In genomic region chr9:115705761-115706160, GRCm38 (mm10) we compare ENCODE assay signal across 34 mouse cellular contexts.
"Had no signal": no experiment of that assay in that cellular context is flagged by ENCODE, and none has a peak within 500 bp of the region (broad histone marks: within the 10 kb centered on the region; RNA-seq: fewer than 3 reads in every experiment).

No protein-coding gene starts in this region.

- H3K36me3 ChIP-seq: heart, embryonic 10.5 days; heart, embryonic 12.5 days; heart, embryonic 13.5 days; heart, embryonic 15.5 days; hindbrain, embryonic 10.5 days; hindbrain, embryonic 12.5 days; hindbrain, embryonic 13.5 days; hindbrain, embryonic 15.5 days; intestine, embryonic 15.5 days; kidney, embryonic 15.5 days had no signal

- H3K9ac ChIP-seq: heart, embryonic 12.5 days; heart, embryonic 13.5 days; heart, embryonic 15.5 days; hindbrain, embryonic 12.5 days; hindbrain, embryonic 13.5 days; hindbrain, embryonic 14.5 days; hindbrain, embryonic 15.5 days; intestine, embryonic 15.5 days; kidney, embryonic 15.5 days had no signal

- H3K4me2 ChIP-seq: heart, embryonic 11.5 days; heart, embryonic 12.5 days; heart, embryonic 13.5 days; heart, embryonic 15.5 days; hindbrain, embryonic 12.5 days; hindbrain, embryonic 13.5 days; hindbrain, embryonic 14.5 days; hindbrain, embryonic 15.5 days; intestine, embryonic 15.5 days; kidney, embryonic 15.5 days had no signal

- DNase-seq: heart, postnatal 10 days; heart, postnatal 14 days; heart, postnatal 36 days; heart, postnatal 4 days; kidney, adult 11 months; kidney, adult 18-20 months; kidney, adult 2 months; kidney, adult 8-10 months; kidney, adult 9 months; kidney, postnatal 10 days; kidney, postnatal 14 days; kidney, postnatal 25 days; kidney, postnatal 36 days; kidney, postnatal 4 days; layer of hippocampus, adult 9-11 months; layer of hippocampus, postnatal 36 days had no signal

- ATAC-seq: hindbrain, postnatal 0 days; inflammation-experienced regulatory T-cells, adult 6 months; intestine, embryonic 15.5 days; intestine, embryonic 16.5 days had no signal

- H3K9me3 ChIP-seq: heart, embryonic 10.5 days; heart, embryonic 12.5 days; heart, embryonic 13.5 days; heart, embryonic 15.5 days; hindbrain, embryonic 10.5 days; hindbrain, embryonic 12.5 days; hindbrain, embryonic 13.5 days; hindbrain, embryonic 15.5 days; intestine, embryonic 15.5 days; kidney, embryonic 15.5 days had no signal

- H3K4me3 ChIP-seq: heart, embryonic 10.5 days; heart, embryonic 12.5 days; heart, embryonic 13.5 days; heart, embryonic 15.5 days; hindbrain, embryonic 10.5 days; hindbrain, embryonic 12.5 days; hindbrain, embryonic 13.5 days; hindbrain, embryonic 15.5 days; intestine, embryonic 15.5 days; kidney, embryonic 15.5 days; layer of hippocampus, adult 2 months; left cerebral cortex, adult 2 months had no signal

- H3K27ac ChIP-seq: heart, embryonic 10.5 days; heart, embryonic 13.5 days; heart, embryonic 15.5 days; hindbrain, embryonic 10.5 days; hindbrain, embryonic 12.5 days; hindbrain, embryonic 13.5 days; hindbrain, embryonic 14.5 days; hindbrain, embryonic 15.5 days; hindbrain, postnatal 0 days; intestine, embryonic 15.5 days; kidney, embryonic 15.5 days; kidney, postnatal 0 days; layer of hippocampus, adult 2 months; left cerebral cortex, adult 2 months had no signal

- H3K27me3 ChIP-seq: heart, embryonic 12.5 days; heart, embryonic 13.5 days; heart, embryonic 15.5 days; hindbrain, embryonic 12.5 days; hindbrain, embryonic 13.5 days; hindbrain, embryonic 15.5 days; intestine, embryonic 15.5 days; kidney, embryonic 15.5 days had no signal
